Mouse (Mus musculus) kidney, embryonic 15.5 days (tissue): Measurements from ENCODE around the gene Tmx2. TPM values are rescaled to one million over a fixed set of nuclear protein-coding genes. Genes with fewer than 3 reads are reported as not detected.
A peak's percentile ranks its signal among the peaks of the same experiment; 100 is the strongest.

ENCODE experiments used
- ATAC-seq: fragments of 200-750 bp; cut with Nextera tagmentation; replicated peaks from 2 replicates; pipeline ENCODE4 v1.8.0; 2017; ENCODE audit warnings: moderate TSS enrichment; ENCODE audit not compliant: low FRiP score
- H3K27ac ChIP-seq: fragments of 300-500 bp; sonication (generic); 2 replicates; pipeline ENCODE4 v1.5.1; 2015; ENCODE audit warnings: mild to moderate bottlenecking, inconsistent platforms
- H3K27me3 ChIP-seq: fragments of 300-500 bp; sonication (generic); 2 replicates; pipeline ENCODE4 v1.6.1; 2015; ENCODE audit warnings: inconsistent platforms
- H3K36me3 ChIP-seq: fragments of 300-500 bp; sonication (generic); 2 replicates; pipeline ENCODE4 v1.6.1; 2015; ENCODE audit warnings: inconsistent platforms
- H3K4me1 ChIP-seq: fragments of 300-500 bp; sonication (generic); 2 replicates; pipeline ENCODE4 v1.6.1; 2015; ENCODE audit warnings: inconsistent platforms
- H3K4me2 ChIP-seq: fragments of 300-500 bp; sonication (generic); 2 replicates; pipeline ENCODE4 v1.6.1; 2015; ENCODE audit warnings: moderate library complexity, mild to moderate bottlenecking, inconsistent platforms
- H3K4me3 ChIP-seq: fragments of 300-500 bp; sonication (generic); replicated peaks from 2 replicates; pipeline ENCODE4 v1.5.1; 2015; ENCODE audit warnings: mild to moderate bottlenecking, inconsistent platforms
- H3K9ac ChIP-seq: fragments of 300-500 bp; sonication (generic); 2 replicates; pipeline ENCODE4 v1.6.1; 2015; ENCODE audit warnings: mild to moderate bottlenecking, inconsistent platforms
- H3K9me3 ChIP-seq: fragments of 300-500 bp; sonication (generic); replicated peaks from 2 replicates; pipeline ENCODE4 v1.6.1; 2016; ENCODE audit warnings: inconsistent platforms
- WGBS: fragments of 180-500 bp; shearing (Covaris S2); methylation state at CpG from one replicate; pipeline ENCODE4 v1.1.7; 2015; ENCODE audit warnings: mixed read lengths; 5-methylcytosine and 5-hydroxymethylcytosine counted together
- polyA plus RNA-seq: library from polyadenylated mRNA; unstranded; fragments of >200 nt; fragmentation: Nextera tagmentation; extraction: Ambion mirVana; gene quantifications from 2 replicates; pipeline ENCODE4 v1.2.1, GENCODE M21; 2015

The Tmx2 gene
- polyA plus RNA-seq, 1 experiment from 2014 or later = 174 TPM

GRCm38 (mm10) chr2:84650464-84651195, 28.3 kb downstream of the Tmx2 start, which contains the start of gene Ctnnd1:
Gene Ctnnd1 (minus strand): TSS chr2:84650765.
- no peaks in the 10 kb centered on the region for H3K27me3 ChIP-seq
- peak; percentile 98 for ATAC-seq
- no peaks in the 10 kb centered on the region for H3K9me3 ChIP-seq
- WGBS = 0% methylated on average over 15 of the region's 15 CpGs
- 0 out of 2 replicates have a peak, but pooled peaks cover 2% of the 10 kb centered on the region for H3K36me3 ChIP-seq
- H3K4me1 ChIP-seq = peaks cover 16% of the 10 kb centered on the region
- H3K4me2 ChIP-seq = peak within 1 kb of the TSS; percentile 65
- peak within 1 kb of the TSS; percentile 75 for H3K4me3 ChIP-seq
- H3K9ac ChIP-seq = peak within 1 kb of the TSS; percentile 90
- H3K27ac ChIP-seq = peak within 1 kb of the TSS; percentile 99

- Histone ChIP-seq H3K9me3 (no peaks in the 10 kb centered on the region), H3K4me1 (peaks cover 16% of the 10 kb centered on the region), H3K27ac (peak overlapping the region; percentile 99), H3K9ac (peak overlapping the region; percentile 90), H3K4me2 (peak overlapping the region; percentile 65), H3K27me3 (no peaks in the 10 kb centered on the region), H3K4me3 (peak overlapping the region; percentile 75), H3K36me3 (0 out of 2 replicates have a peak, but pooled peaks cover 2% of the 10 kb centered on the region)
- under 1% methylated on average over 10 of the region's 10 CpGs for WGBS
- ATAC-seq = no peak
Measured at GRCm38 (mm10) chr2:84649674-84650073, 29.3 kb downstream of the Tmx2 start.

- peaks cover 22% of the 10 kb centered on the region for H3K4me1 ChIP-seq
- no peak overlapping the region; the same call in 1 of the 2 replicates for H3K27ac ChIP-seq
- 22% methylated on average over 6 of the region's 6 CpGs for WGBS
- 0 out of 2 replicates have a peak, but pooled peaks have one; percentile 24 for ATAC-seq
- no peaks in the 10 kb centered on the region for H3K9me3 ChIP-seq
- H3K9ac ChIP-seq = peak overlapping the region; percentile 37; the same call in 1 of the 2 replicates
- peak overlapping the region; percentile 75 for H3K4me3 ChIP-seq
- peak overlapping the region; percentile 65 for H3K4me2 ChIP-seq
- no peaks in the 10 kb centered on the region for H3K27me3 ChIP-seq
- 0 out of 2 replicates have a peak, but pooled peaks cover 2% of the 10 kb centered on the region for H3K36me3 ChIP-seq
Measured at GRCm38 (mm10) chr2:84648369-84648768, 30.6 kb downstream of the Tmx2 start.

GRCm38 (mm10) chr2:84647051-84647568, 31.8 kb downstream of the Tmx2 start:
- H3K36me3 ChIP-seq = 0 out of 2 replicates have a peak, but pooled peaks cover 3% of the 10 kb centered on the region
- H3K9me3 ChIP-seq = no peaks in the 10 kb centered on the region
- no peak overlapping the region for H3K9ac ChIP-seq
- ATAC-seq = no peak
- no peak overlapping the region for H3K27ac ChIP-seq
- H3K4me2 ChIP-seq = peak overlapping the region; percentile 3; the same call in 1 of the 2 replicates
- 92% methylated on average over 6 of the region's 6 CpGs for WGBS
- H3K4me1 ChIP-seq = peaks cover 22% of the 10 kb centered on the region
- no peaks in the 10 kb centered on the region for H3K27me3 ChIP-seq
- 0 out of 2 replicates have a peak overlapping the region, but pooled peaks have one; percentile 75 for H3K4me3 ChIP-seq

- 57% methylated on average over 1 of the region's 1 CpGs for WGBS
- Histone ChIP-seq H3K4me1 (peaks cover 16% of the 10 kb centered on the region), H3K4me2 (no peak overlapping the region), H3K9me3 (no peaks in the 10 kb centered on the region), H3K36me3 (0 out of 2 replicates have a peak, but pooled peaks cover 8% of the 10 kb centered on the region), H3K27me3 (no peaks in the 10 kb centered on the region), H3K9ac (no peak overlapping the region), H3K27ac (no peak overlapping the region), H3K4me3 (no peak overlapping the region)
- ATAC-seq = no peak
Measured at GRCm38 (mm10) chr2:84646138-84646537, 32.8 kb downstream of the Tmx2 start.

- ATAC-seq = no peak
- H3K36me3 ChIP-seq = peaks cover 6% of the 10 kb centered on the region; the same call in 1 of the 2 replicates
- H3K4me2 ChIP-seq = no peak overlapping the region
- H3K27me3 ChIP-seq = no peaks in the 10 kb centered on the region
- H3K27ac ChIP-seq = no peak overlapping the region
- peaks cover 49% of the 10 kb centered on the region for H3K4me1 ChIP-seq
- no peak overlapping the region for H3K9ac ChIP-seq
- H3K9me3 ChIP-seq = no peaks in the 10 kb centered on the region
- no peak overlapping the region for H3K4me3 ChIP-seq
Measured at GRCm38 (mm10) chr2:84640833-84641232, 38.1 kb downstream of the Tmx2 start.

GRCm38 (mm10) chr2:84638428-84639220, 40.3 kb downstream of the Tmx2 start:
- Histone ChIP-seq H3K4me1 (peaks cover 65% of the 10 kb centered on the region), H3K27ac (peak overlapping the region; percentile 96), H3K36me3 (peaks cover 6% of the 10 kb centered on the region; the same call in 1 of the 2 replicates), H3K4me2 (peak overlapping the region; percentile 38), H3K4me3 (no peak overlapping the region), H3K9ac (no peak overlapping the region), H3K27me3 (no peaks in the 10 kb centered on the region), H3K9me3 (no peaks in the 10 kb centered on the region)
- WGBS = 55% methylated on average over 5 of the region's 5 CpGs
- ATAC-seq = no peak

- Histone ChIP-seq H3K4me1 (peaks cover 73% of the 10 kb centered on the region), H3K27me3 (no peaks in the 10 kb centered on the region), H3K36me3 (peaks cover 6% of the 10 kb centered on the region; the same call in 1 of the 2 replicates), H3K4me2 (peak overlapping the region; percentile 38), H3K4me3 (no peak overlapping the region), H3K9ac (no peak overlapping the region), H3K27ac (peak overlapping the region; percentile 96), H3K9me3 (no peaks in the 10 kb centered on the region)
- WGBS = 20% methylated on average over 7 of the region's 7 CpGs
- ATAC-seq = no peak
Measured at GRCm38 (mm10) chr2:84637452-84638165, 41.3 kb downstream of the Tmx2 start.

- 6% methylated on average over 8 of the region's 8 CpGs for WGBS
- Histone ChIP-seq H3K36me3 (no peaks in the 10 kb centered on the region; the same call in 1 of the 2 replicates), H3K4me3 (peak overlapping the region; percentile 7; the same call in 1 of the 2 replicates), H3K9me3 (no peaks in the 10 kb centered on the region), H3K27me3 (no peaks in the 10 kb centered on the region), H3K27ac (peak overlapping the region; percentile 96), H3K4me1 (peaks cover 83% of the 10 kb centered on the region), H3K9ac (no peak overlapping the region), H3K4me2 (peak overlapping the region; percentile 51)
- peak; percentile 47; the same call in 1 of the 2 replicates for ATAC-seq
Measured at GRCm38 (mm10) chr2:84636231-84636741, 42.7 kb downstream of the Tmx2 start.

GRCm38 (mm10) chr2:84635611-84636010, 43.3 kb downstream of the Tmx2 start:
- 0 out of 2 replicates have a peak overlapping the region, but pooled peaks have one; percentile 10 for H3K4me3 ChIP-seq
- H3K9me3 ChIP-seq = no peaks in the 10 kb centered on the region
- 0 out of 2 replicates have a peak overlapping the region, but pooled peaks have one; percentile 26 for H3K9ac ChIP-seq
- peak overlapping the region; percentile 96 for H3K27ac ChIP-seq
- peaks cover 84% of the 10 kb centered on the region for H3K4me1 ChIP-seq
- H3K36me3 ChIP-seq = no peaks in the 10 kb centered on the region; the same call in 1 of the 2 replicates
- peak overlapping the region; percentile 51 for H3K4me2 ChIP-seq
- WGBS = 0% methylated on average over 2 of the region's 2 CpGs
- peak; percentile 95 for ATAC-seq
- H3K27me3 ChIP-seq = no peaks in the 10 kb centered on the region
